Mouse (Mus musculus) kidney, embryonic 16.5 days (tissue): ENCODE results near the gene Wdr20. TPM values are rescaled to one million over a fixed set of nuclear protein-coding genes. Genes with fewer than 3 reads are reported as not detected.

Experiments used
- ATAC-seq: fragments of 200-750 bp; cut with Nextera tagmentation; 2 replicates; pipeline ENCODE4 v1.8.0; 2017; ENCODE audit warnings: moderate TSS enrichment; ENCODE audit not compliant: low FRiP score, low TSS enrichment
- H3K27ac ChIP-seq: fragments of 300-500 bp; sonication (generic); 2 replicates; pipeline ENCODE4 v1.5.1; 2014; ENCODE audit warnings: low read length
- H3K27me3 ChIP-seq: fragments of 300-500 bp; sonication (generic); 2 replicates; pipeline ENCODE4 v1.6.1; 2014; ENCODE audit warnings: low read length, control low read depth, mixed read lengths; ENCODE audit not compliant: insufficient read depth
- H3K36me3 ChIP-seq: fragments of 300-500 bp; sonication (generic); 2 replicates; pipeline ENCODE4 v1.6.1; 2014; ENCODE audit warnings: low read length, control low read depth, mixed read lengths; ENCODE audit not compliant: insufficient read depth
- H3K4me1 ChIP-seq: fragments of 300-500 bp; sonication (generic); 2 replicates; pipeline ENCODE4 v1.6.1; 2014; ENCODE audit warnings: low read length, control low read depth, mixed read lengths; ENCODE audit not compliant: insufficient read depth
- H3K4me2 ChIP-seq: fragments of 300-500 bp; sonication (generic); replicated peaks from 2 replicates; pipeline ENCODE4 v1.6.1; 2014; ENCODE audit warnings: low read depth, low read length
- H3K4me3 ChIP-seq: fragments of 300-500 bp; sonication (generic); 2 replicates; pipeline ENCODE4 v1.5.1; 2014; ENCODE audit warnings: mild to moderate bottlenecking, low read length
- H3K9ac ChIP-seq: fragments of 300-500 bp; sonication (generic); replicated peaks from 2 replicates; pipeline ENCODE4 v1.6.1; 2014; ENCODE audit warnings: low read length
- H3K9me3 ChIP-seq: fragments of 300-500 bp; sonication (generic); 2 replicates; pipeline ENCODE4 v1.6.1; 2016; ENCODE audit warnings: low read length, control low read depth
- WGBS: fragments of 180-500 bp; shearing (Covaris S2); extraction: QIAGEN DNeasy Blood & Tissue Kit; methylation state at CpG from one replicate; pipeline ENCODE4 v1.1.7; 2014; 5-methylcytosine and 5-hydroxymethylcytosine counted together
- polyA plus RNA-seq: library from polyadenylated mRNA; unstranded; fragments of >200 nt; fragmentation: Nextera tagmentation; extraction: Ambion mirVana; gene quantifications from 2 replicates; pipeline ENCODE4 v1.2.1, GENCODE M21; 2015

Wdr20 gene
- polyA plus RNA-seq, 1 experiment from 2014 or later: 24.8 TPM

- H3K27me3 ChIP-seq: no peaks in the 10 kb centered on the region
- H3K9ac ChIP-seq: no peak overlapping the region
- peaks cover 4% of the 10 kb centered on the region for H3K4me1 ChIP-seq
- WGBS: 87% methylated on average over 10 of the region's 10 CpGs
- no peak overlapping the region for H3K4me3 ChIP-seq
- no peaks in the 10 kb centered on the region for H3K9me3 ChIP-seq
- no peaks in the 10 kb centered on the region for H3K36me3 ChIP-seq
- ATAC-seq: no peak
- no peak overlapping the region for H3K27ac ChIP-seq
- H3K4me2 ChIP-seq: no peak overlapping the region
These were observed 32.9 kb downstream of the Wdr20 start for GRCm38 (mm10) chr12:110770479-110771247.

- Histone ChIP-seq H3K9me3 (no peaks in the 10 kb centered on the region), H3K4me2 (no peak overlapping the region), H3K36me3 (no peaks in the 10 kb centered on the region), H3K9ac (no peak overlapping the region), H3K27ac (no peak overlapping the region), H3K4me1 (peaks cover 9% of the 10 kb centered on the region), H3K27me3 (no peaks in the 10 kb centered on the region), H3K4me3 (no peak overlapping the region)
- no peak for ATAC-seq
- WGBS: 93% methylated on average over 6 of the region's 6 CpGs
These were observed 34.2 kb downstream of the Wdr20 start for GRCm38 (mm10) chr12:110771961-110772360.

GRCm38 (mm10) chr12:110775628-110776426 lies 38.1 kb downstream of the Wdr20 start:
- ATAC-seq: peak; percentile 57; the same call in 1 of the 2 replicates
- peaks cover 9% of the 10 kb centered on the region; the same call in 1 of the 2 replicates for H3K36me3 ChIP-seq
- no peaks in the 10 kb centered on the region for H3K9me3 ChIP-seq
- no peak overlapping the region for H3K27ac ChIP-seq
- H3K4me2 ChIP-seq: no peak overlapping the region
- H3K27me3 ChIP-seq: no peaks in the 10 kb centered on the region
- WGBS: 32% methylated on average over 5 of the region's 5 CpGs
- no peak overlapping the region for H3K9ac ChIP-seq
- peaks cover 9% of the 10 kb centered on the region for H3K4me1 ChIP-seq
- H3K4me3 ChIP-seq: no peak overlapping the region

- H3K9ac ChIP-seq: no peak overlapping the region
- H3K4me1 ChIP-seq: peaks cover 9% of the 10 kb centered on the region
- H3K9me3 ChIP-seq: no peaks in the 10 kb centered on the region
- peaks cover 9% of the 10 kb centered on the region; the same call in 1 of the 2 replicates for H3K36me3 ChIP-seq
- no peak overlapping the region for H3K4me3 ChIP-seq
- H3K27me3 ChIP-seq: no peaks in the 10 kb centered on the region
- WGBS: 88% methylated on average over 5 of the region's 5 CpGs
- ATAC-seq: no peak
- no peak overlapping the region for H3K27ac ChIP-seq
- no peak overlapping the region for H3K4me2 ChIP-seq
These were observed 40.1 kb downstream of the Wdr20 start for GRCm38 (mm10) chr12:110777853-110778252.

GRCm38 (mm10) chr12:110779296-110779695 lies 41.6 kb downstream of the Wdr20 start:
- Histone ChIP-seq H3K27me3 (no peaks in the 10 kb centered on the region), H3K27ac (no peak overlapping the region), H3K4me2 (no peak overlapping the region), H3K9me3 (no peaks in the 10 kb centered on the region), H3K4me3 (no peak overlapping the region), H3K36me3 (peaks cover 11% of the 10 kb centered on the region; the same call in 1 of the 2 replicates), H3K4me1 (peaks cover 9% of the 10 kb centered on the region), H3K9ac (no peak overlapping the region)
- no peak for ATAC-seq
- WGBS: 80% methylated on average over 7 of the region's 7 CpGs

- H3K9me3 ChIP-seq: no peaks in the 10 kb centered on the region
- H3K9ac ChIP-seq: no peak overlapping the region
- no peaks in the 10 kb centered on the region for H3K27me3 ChIP-seq
- WGBS: 89% methylated on average over 8 of the region's 8 CpGs
- ATAC-seq: no peak
- H3K4me1 ChIP-seq: no peaks in the 10 kb centered on the region
- no peak overlapping the region for H3K27ac ChIP-seq
- peaks cover 16% of the 10 kb centered on the region; the same call in 1 of the 2 replicates for H3K36me3 ChIP-seq
- no peak overlapping the region for H3K4me2 ChIP-seq
- H3K4me3 ChIP-seq: no peak overlapping the region
These were observed 43.4 kb downstream of the Wdr20 start for GRCm38 (mm10) chr12:110781181-110781580.

GRCm38 (mm10) chr12:110782278-110782677 lies 44.5 kb downstream of the Wdr20 start:
- no peaks in the 10 kb centered on the region for H3K27me3 ChIP-seq
- no peaks in the 10 kb centered on the region for H3K4me1 ChIP-seq
- no peak overlapping the region for H3K4me3 ChIP-seq
- no peaks in the 10 kb centered on the region for H3K9me3 ChIP-seq
- no peak overlapping the region for H3K4me2 ChIP-seq
- H3K36me3 ChIP-seq: peaks cover 19% of the 10 kb centered on the region
- 97% methylated on average over 1 of the region's 1 CpGs for WGBS
- H3K9ac ChIP-seq: no peak overlapping the region
- no peak for ATAC-seq
- no peak overlapping the region for H3K27ac ChIP-seq

GRCm38 (mm10) chr12:110784211-110784610 lies 46.5 kb downstream of the Wdr20 start:
- no peaks in the 10 kb centered on the region for H3K4me1 ChIP-seq
- WGBS: 88% methylated on average over 2 of the region's 2 CpGs
- no peaks in the 10 kb centered on the region for H3K27me3 ChIP-seq
- H3K9me3 ChIP-seq: no peaks in the 10 kb centered on the region
- H3K27ac ChIP-seq: no peak overlapping the region
- H3K9ac ChIP-seq: no peak overlapping the region
- no peak overlapping the region for H3K4me2 ChIP-seq
- H3K4me3 ChIP-seq: no peak overlapping the region
- H3K36me3 ChIP-seq: peaks cover 19% of the 10 kb centered on the region
- no peak for ATAC-seq

- whole genome bisulfite sequencing: 72% methylated on average over 4 of the region's 4 CpGs
- Histone ChIP-seq H3K4me3 (no peak overlapping the region), H3K9me3 (no peaks in the 10 kb centered on the region), H3K27ac (no peak overlapping the region), H3K27me3 (no peaks in the 10 kb centered on the region), H3K9ac (no peak overlapping the region), H3K36me3 (peaks cover 12% of the 10 kb centered on the region), H3K4me2 (no peak overlapping the region), H3K4me1 (no peaks in the 10 kb centered on the region)
- ATAC-seq: no peak
These were observed 48.5 kb downstream of the Wdr20 start for GRCm38 (mm10) chr12:110786243-110786642.

- H3K27me3 ChIP-seq: no peaks in the 10 kb centered on the region
- H3K4me1 ChIP-seq: no peaks in the 10 kb centered on the region
- H3K36me3 ChIP-seq: peaks cover 10% of the 10 kb centered on the region; the same call in 1 of the 2 replicates
- no peaks in the 10 kb centered on the region for H3K9me3 ChIP-seq
- no peak overlapping the region for H3K4me2 ChIP-seq
- no peak overlapping the region for H3K27ac ChIP-seq
- no peak for ATAC-seq
- WGBS: 91% methylated on average over 4 of the region's 4 CpGs
- H3K4me3 ChIP-seq: no peak overlapping the region
- H3K9ac ChIP-seq: no peak overlapping the region
These were observed 52.8 kb downstream of the Wdr20 start for GRCm38 (mm10) chr12:110790580-110790979.
